Mouse (Mus musculus) erythroblast, embryonic 14.5 days (primary cell): ENCODE measurements around the gene Arhgap15.

Experiments
- GATA1 ChIP-seq: IDR thresholded peaks from 2 replicates; pipeline ENCODE4 v1.6.1; 2012; ENCODE audit warnings: low read length, inconsistent platforms, mixed read lengths
- TAL1 ChIP-seq: IDR thresholded peaks from 3 replicates; pipeline ENCODE4 v1.6.1; 2012; ENCODE audit warnings: low read length, inconsistent platforms, mixed read lengths

GRCm38 (mm10) chr2:43783759-43784735 lies 35.4 kb downstream of the Arhgap15 start:
- TF ChIP-seq GATA1 (no peak), TAL1 (no peak)
